Mouse (Mus musculus) intestine, embryonic 15.5 days (tissue): ENCODE results near the gene Adgra1. TPM values are rescaled to one million over a fixed set of nuclear protein-coding genes. Genes with fewer than 3 reads are reported as not detected.

Experiments used
- ATAC-seq: fragments of 200-750 bp; cut with Nextera tagmentation; 2 replicates; pipeline ENCODE4 v1.8.0; 2017; ENCODE audit warnings: moderate TSS enrichment, moderate library complexity
- H3K27ac ChIP-seq: fragments of 300-500 bp; sonication (generic); 2 replicates; pipeline ENCODE4 v1.5.1; 2015; ENCODE audit warnings: mild to moderate bottlenecking, inconsistent platforms
- H3K27me3 ChIP-seq: fragments of 300-500 bp; sonication (generic); replicated peaks from 2 replicates; pipeline ENCODE4 v1.6.1; 2015; ENCODE audit warnings: inconsistent platforms
- H3K36me3 ChIP-seq: fragments of 300-500 bp; sonication (generic); 2 replicates; pipeline ENCODE4 v1.6.1; 2015; ENCODE audit warnings: inconsistent platforms
- H3K4me1 ChIP-seq: fragments of 300-500 bp; sonication (generic); replicated peaks from 2 replicates; pipeline ENCODE4 v1.6.1; 2015; ENCODE audit warnings: inconsistent platforms
- H3K4me2 ChIP-seq: fragments of 300-500 bp; sonication (generic); replicated peaks from 2 replicates; pipeline ENCODE4 v1.6.1; 2015; ENCODE audit warnings: mild to moderate bottlenecking, inconsistent platforms
- H3K4me3 ChIP-seq: fragments of 300-500 bp; sonication (generic); replicated peaks from 2 replicates; pipeline ENCODE4 v1.5.1; 2015; ENCODE audit warnings: inconsistent platforms
- H3K9ac ChIP-seq: fragments of 300-500 bp; sonication (generic); 2 replicates; pipeline ENCODE4 v1.6.1; 2015; ENCODE audit warnings: inconsistent platforms
- H3K9me3 ChIP-seq: fragments of 300-500 bp; sonication (generic); 2 replicates; pipeline ENCODE4 v1.6.1; 2016; ENCODE audit warnings: inconsistent platforms
- WGBS: fragments of 180-500 bp; shearing (Covaris S2); methylation state at CpG from one replicate; pipeline ENCODE4 v1.1.7; 2015; 5-methylcytosine and 5-hydroxymethylcytosine counted together
- polyA plus RNA-seq: library from polyadenylated mRNA; unstranded; fragments of >200 nt; fragmentation: Nextera tagmentation; extraction: Ambion mirVana; gene quantifications from 2 replicates; pipeline ENCODE4 v1.2.1, GENCODE M21; 2015

Adgra1 gene
- polyA plus RNA-seq, 1 experiment from 2014 or later, result 0.96 TPM

DNA sequence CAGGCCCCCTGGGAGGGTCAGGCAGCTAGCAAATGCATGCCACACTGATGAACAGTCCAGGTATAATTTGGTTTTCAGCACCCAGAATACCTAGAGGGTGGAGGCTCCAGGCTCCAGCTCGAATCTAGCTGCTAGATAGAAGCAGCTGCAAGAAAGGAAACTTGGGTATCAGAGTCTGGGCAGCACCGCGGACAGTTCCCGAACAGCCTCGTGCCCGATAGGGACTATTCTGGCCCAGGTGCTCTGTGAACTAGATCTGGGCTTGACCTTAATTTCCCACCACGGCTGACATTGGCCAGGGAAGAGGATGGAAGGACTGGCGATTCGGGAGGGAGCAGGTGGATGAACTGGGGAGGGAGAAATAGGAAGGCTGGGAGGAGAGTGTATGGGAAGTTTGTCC, 6.3 kb upstream of the Adgra1 start:
- no peak overlapping the region for H3K4me2 ChIP-seq
- 0 out of 2 replicates have a peak, but pooled peaks cover 7% of the 10 kb centered on the region for H3K27me3 ChIP-seq
- 4% methylated on average over 9 of the region's 9 CpGs for WGBS
- ATAC-seq, result no peak
- H3K4me1 ChIP-seq, result no peaks in the 10 kb centered on the region
- H3K27ac ChIP-seq, result no peak overlapping the region
- no peaks in the 10 kb centered on the region for H3K9me3 ChIP-seq
- H3K9ac ChIP-seq, result no peak overlapping the region
- no peaks in the 10 kb centered on the region for H3K36me3 ChIP-seq
- H3K4me3 ChIP-seq, result no peak overlapping the region

DNA sequence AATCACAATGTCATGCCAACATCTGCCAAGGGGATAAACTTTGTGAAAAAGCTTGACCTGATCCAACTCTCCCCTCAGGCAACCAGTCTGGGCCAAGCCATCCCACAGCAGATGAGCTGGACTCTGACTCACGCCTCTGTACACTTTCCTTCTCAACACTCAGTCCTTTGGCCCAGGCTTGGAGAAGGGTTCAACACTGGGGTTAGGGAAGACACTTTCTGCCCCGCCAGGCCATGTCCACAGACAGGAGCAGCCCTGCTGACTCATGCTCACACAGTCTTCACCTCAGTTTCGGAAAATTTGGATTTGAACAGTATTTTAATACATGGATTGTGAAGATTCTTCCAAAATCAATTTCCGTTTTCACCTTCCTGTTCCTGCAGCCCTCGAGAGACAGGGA, 442 bp upstream of the Adgra1 start:
- Histone ChIP-seq H3K4me1 (peaks cover 4% of the 10 kb centered on the region; the same call in 1 of the 2 replicates), H3K36me3 (no peaks in the 10 kb centered on the region), H3K9ac (no peak overlapping the region), H3K9me3 (no peaks in the 10 kb centered on the region), H3K27ac (no peak overlapping the region), H3K4me2 (peak overlapping the region; percentile 45; the same call in 1 of the 2 replicates), H3K27me3 (peaks cover 30% of the 10 kb centered on the region), H3K4me3 (no peak overlapping the region)
- 37% methylated on average over 5 of the region's 5 CpGs for WGBS
- no peak for ATAC-seq

DNA sequence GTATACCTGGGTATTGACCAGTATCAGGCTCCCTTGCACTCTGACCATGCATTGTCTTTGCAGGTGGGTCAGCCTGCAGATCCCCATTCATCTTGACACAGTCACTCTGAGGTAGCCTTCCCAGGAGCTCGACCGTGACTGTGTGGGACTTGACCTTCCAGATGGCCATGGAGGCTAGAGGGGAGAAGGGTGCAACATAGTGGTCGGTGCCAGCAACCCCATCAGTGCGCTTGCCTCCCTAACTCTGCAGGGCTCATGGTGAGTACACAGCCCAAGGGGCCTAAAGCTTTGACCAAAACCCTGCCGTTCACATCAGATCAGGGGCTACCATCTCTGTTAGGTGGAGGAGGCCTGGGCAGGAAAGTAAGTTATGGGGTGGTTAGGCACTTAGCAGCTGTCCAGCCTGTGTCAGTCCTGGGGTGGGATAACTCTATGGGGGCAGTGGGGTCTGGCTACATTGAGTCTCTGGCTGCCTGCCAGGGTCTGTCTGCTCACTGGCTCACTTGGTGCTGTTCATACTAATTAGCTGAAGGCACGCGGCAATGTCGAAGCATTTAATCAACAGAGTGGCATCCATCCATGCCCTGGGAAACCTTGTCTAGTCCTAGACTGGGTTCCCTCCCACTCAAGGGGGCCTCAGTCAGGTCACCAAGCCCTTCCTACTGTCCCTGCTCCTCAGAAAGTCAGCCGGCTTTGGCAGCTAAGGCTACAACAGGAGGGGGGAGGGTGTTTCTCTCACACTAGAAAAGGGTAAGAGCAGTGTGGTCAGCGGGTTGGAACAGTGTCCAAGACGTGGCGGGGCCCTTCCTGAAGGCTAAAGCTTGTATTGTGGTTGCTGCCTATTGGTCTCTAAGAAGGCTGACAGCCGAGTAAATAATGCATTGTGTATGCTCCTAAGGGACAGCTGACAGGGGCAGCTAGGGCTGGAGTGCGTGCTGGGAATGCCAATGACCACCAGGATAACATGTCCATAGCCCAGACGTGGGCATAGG, 1.5 kb downstream of the Adgra1 start:
- no peak overlapping the region for H3K9ac ChIP-seq
- H3K4me2 ChIP-seq, result no peak overlapping the region
- peaks cover 4% of the 10 kb centered on the region; the same call in 1 of the 2 replicates for H3K4me1 ChIP-seq
- 64% methylated on average over 15 of the region's 15 CpGs for WGBS
- H3K36me3 ChIP-seq, result no peaks in the 10 kb centered on the region
- peaks cover 25% of the 10 kb centered on the region for H3K27me3 ChIP-seq
- no peaks in the 10 kb centered on the region for H3K9me3 ChIP-seq
- no peak overlapping the region for H3K27ac ChIP-seq
- H3K4me3 ChIP-seq, result no peak overlapping the region
- ATAC-seq, result no peak

DNA sequence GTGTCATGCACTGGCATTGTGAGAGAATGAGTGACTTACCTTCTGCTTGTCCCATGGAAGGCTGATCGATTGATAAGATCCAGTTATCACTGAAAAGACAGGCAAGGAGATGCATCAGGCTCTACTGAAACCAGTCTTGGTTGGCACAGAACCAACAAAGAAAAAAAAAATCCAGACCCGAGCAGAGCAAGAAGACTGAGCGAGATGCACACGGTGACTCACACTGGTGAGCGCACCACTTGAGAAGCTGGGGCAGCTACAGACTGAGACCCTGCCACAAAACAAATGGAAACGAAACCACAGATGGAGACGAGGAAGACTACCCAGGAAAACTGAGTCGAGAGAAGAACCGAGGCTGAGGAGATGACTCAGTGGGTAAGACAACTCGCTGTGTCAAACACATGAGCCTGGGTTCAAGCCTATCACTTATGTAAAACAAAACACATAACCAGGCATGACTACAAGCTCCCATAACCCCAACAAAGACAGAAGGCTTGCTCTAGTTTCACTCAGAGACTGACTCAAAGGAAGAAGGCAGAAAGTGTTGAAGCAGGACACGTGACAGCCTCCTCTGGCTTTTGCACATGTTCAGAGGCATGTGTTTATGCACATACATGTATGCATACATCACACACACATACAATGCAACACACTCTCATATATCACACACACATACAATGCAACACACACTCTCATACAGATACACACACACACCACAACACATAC, 6.6 kb downstream of the Adgra1 start:
- Histone ChIP-seq H3K27me3 (no peaks in the 10 kb centered on the region), H3K4me2 (no peak overlapping the region), H3K4me1 (no peaks in the 10 kb centered on the region), H3K9me3 (no peaks in the 10 kb centered on the region), H3K36me3 (no peaks in the 10 kb centered on the region), H3K4me3 (no peak overlapping the region), H3K27ac (no peak overlapping the region), H3K9ac (no peak overlapping the region)
- ATAC-seq, result no peak
- 77% methylated on average over 11 of the region's 11 CpGs for WGBS

DNA sequence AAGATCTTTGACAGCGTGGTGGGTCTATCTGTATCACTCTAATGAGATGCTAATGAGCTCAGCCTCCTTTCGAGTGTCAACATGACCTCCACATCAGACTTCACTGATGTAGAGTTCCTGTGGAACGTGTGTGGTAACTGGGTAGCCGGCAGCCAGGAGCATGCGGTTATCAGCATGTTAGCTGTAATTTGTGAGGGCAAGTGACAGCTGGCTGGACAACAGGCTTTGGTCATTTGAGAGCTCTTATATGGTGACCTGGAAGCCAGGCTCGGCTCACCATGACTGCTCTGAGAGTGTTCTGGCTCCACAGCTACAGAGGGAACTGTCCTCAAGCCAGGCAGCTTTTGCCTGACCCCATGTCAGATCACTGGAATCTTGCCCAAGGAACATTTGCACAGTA, 8.4 kb downstream of the Adgra1 start:
- H3K4me3 ChIP-seq, result no peak overlapping the region
- no peaks in the 10 kb centered on the region for H3K27me3 ChIP-seq
- no peaks in the 10 kb centered on the region for H3K9me3 ChIP-seq
- no peak for ATAC-seq
- 69% methylated on average over 6 of the region's 6 CpGs for WGBS
- no peaks in the 10 kb centered on the region for H3K36me3 ChIP-seq
- H3K9ac ChIP-seq, result no peak overlapping the region
- H3K4me1 ChIP-seq, result no peaks in the 10 kb centered on the region
- no peak overlapping the region for H3K27ac ChIP-seq
- no peak overlapping the region for H3K4me2 ChIP-seq

DNA sequence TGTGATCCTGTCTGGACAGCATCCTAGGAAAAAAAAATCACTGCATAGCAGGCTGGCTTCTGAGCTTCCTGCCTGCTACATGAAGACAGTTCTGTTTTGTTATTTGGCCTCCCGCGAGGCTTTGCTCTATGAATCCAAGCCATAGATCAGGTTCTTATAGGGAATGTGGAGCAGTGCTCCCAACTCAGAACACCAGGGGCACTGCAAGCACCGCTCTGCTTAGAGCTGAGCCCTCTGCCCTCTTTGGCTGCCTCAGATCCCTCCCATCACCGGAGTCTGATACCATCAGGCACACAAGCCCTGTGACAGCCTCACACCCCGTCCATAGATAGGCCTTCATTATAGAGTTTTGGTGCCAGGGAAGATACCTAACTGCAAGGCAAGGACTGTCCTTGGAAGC, 9.2 kb downstream of the Adgra1 start:
- Histone ChIP-seq H3K27ac (no peak overlapping the region), H3K9me3 (no peaks in the 10 kb centered on the region), H3K27me3 (no peaks in the 10 kb centered on the region), H3K4me2 (no peak overlapping the region), H3K9ac (no peak overlapping the region), H3K4me3 (no peak overlapping the region), H3K36me3 (no peaks in the 10 kb centered on the region), H3K4me1 (no peaks in the 10 kb centered on the region)
- 36% methylated on average over 5 of the region's 5 CpGs for WGBS
- ATAC-seq, result no peak

DNA sequence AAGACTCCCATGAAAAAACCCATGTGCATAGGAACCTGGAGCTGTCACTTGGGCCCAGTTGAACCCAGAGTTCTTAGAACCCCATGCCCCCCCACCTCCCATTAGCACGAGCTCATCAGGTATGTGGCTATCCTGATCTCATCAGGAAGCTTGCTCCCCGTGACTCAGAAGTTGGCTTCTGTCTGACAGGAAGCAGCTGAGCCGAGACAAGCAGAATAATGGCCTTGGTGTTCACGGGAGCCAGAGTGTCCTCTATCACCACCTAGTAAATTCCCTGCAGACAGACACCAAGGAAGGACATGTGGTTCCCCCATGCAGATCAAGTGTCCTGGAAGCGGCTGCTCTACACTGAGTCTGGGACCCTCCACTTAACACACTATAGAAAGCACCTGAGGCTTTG, 9.8 kb downstream of the Adgra1 start:
- Histone ChIP-seq H3K4me1 (no peaks in the 10 kb centered on the region), H3K4me3 (no peak overlapping the region), H3K27ac (no peak overlapping the region), H3K9ac (no peak overlapping the region), H3K4me2 (no peak overlapping the region), H3K9me3 (no peaks in the 10 kb centered on the region), H3K36me3 (no peaks in the 10 kb centered on the region), H3K27me3 (no peaks in the 10 kb centered on the region)
- no peak for ATAC-seq
- 31% methylated on average over 5 of the region's 5 CpGs for WGBS

DNA sequence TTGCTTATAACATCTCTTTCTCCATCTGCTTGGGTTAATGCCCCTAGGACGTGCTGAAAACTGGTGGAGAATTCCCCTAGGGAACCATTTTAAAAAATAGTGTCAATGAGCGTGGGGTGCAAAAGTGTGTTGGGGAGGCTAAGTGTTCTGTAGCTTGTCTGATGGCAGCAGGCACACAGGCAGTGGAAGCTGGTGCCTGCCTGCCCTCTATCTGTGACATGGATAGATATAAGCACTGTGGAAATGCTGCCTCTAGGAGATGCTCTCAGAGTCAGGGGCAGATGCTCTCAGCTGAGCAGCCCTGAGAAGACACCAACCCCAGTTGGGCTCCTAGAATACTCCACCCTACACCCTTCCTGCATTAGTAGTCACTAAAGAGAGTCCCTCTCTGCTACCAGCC, 11.1 kb downstream of the Adgra1 start:
- 78% methylated on average over 2 of the region's 2 CpGs for WGBS
- H3K27me3 ChIP-seq, result no peaks in the 10 kb centered on the region
- no peaks in the 10 kb centered on the region for H3K36me3 ChIP-seq
- H3K9me3 ChIP-seq, result no peaks in the 10 kb centered on the region
- no peak overlapping the region for H3K9ac ChIP-seq
- H3K27ac ChIP-seq, result no peak overlapping the region
- no peak overlapping the region for H3K4me3 ChIP-seq
- no peak overlapping the region for H3K4me2 ChIP-seq
- no peak for ATAC-seq
- no peaks in the 10 kb centered on the region for H3K4me1 ChIP-seq

DNA sequence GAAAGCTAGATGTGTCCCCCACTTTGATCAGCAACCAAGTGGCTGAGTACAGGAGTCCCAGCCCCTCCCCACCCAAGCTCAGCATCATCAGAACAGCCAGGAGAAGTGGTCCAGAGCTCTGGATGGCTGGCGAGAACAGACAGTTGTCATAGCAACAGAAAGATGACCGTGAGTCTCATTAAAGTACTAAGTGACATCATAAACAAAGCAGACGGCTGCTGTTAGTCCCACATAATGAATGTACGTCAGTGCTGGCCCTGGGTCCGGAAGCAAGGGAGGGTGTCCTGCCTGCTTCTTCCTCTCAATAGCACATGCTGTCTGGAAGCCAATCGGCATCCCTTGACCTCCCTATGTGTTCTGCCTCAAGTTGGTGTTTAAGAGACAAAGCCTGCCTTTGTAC, 16.2 kb downstream of the Adgra1 start:
- ATAC-seq, result peak; percentile 20; the same call in 1 of the 2 replicates
- no peaks in the 10 kb centered on the region for H3K9me3 ChIP-seq
- H3K36me3 ChIP-seq, result no peaks in the 10 kb centered on the region
- no peak overlapping the region for H3K4me3 ChIP-seq
- WGBS, result 32% methylated on average over 6 of the region's 6 CpGs
- H3K4me2 ChIP-seq, result no peak overlapping the region
- no peaks in the 10 kb centered on the region for H3K4me1 ChIP-seq
- H3K27ac ChIP-seq, result no peak overlapping the region
- no peak overlapping the region for H3K9ac ChIP-seq
- no peaks in the 10 kb centered on the region for H3K27me3 ChIP-seq

DNA sequence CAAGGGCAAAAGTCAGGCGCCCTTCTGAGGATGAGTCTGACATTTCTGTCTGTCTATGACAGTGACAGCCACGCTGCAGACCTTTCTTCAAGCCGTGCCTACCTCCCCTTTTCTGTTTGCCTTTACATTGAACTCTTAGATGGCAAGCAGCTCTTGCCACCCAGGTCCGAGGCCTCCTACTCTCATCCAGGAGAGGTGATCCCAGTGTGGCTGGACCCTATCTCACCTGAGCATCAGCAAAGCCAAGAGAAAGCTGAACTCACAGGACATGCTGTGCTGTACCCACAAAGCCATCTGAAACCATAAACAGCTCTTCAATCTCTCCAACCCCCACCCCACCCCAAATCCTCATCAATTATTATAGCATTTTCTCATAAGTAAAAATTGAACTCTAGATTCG, 16.7 kb downstream of the Adgra1 start:
- 60% methylated on average over 5 of the region's 5 CpGs for WGBS

DNA sequence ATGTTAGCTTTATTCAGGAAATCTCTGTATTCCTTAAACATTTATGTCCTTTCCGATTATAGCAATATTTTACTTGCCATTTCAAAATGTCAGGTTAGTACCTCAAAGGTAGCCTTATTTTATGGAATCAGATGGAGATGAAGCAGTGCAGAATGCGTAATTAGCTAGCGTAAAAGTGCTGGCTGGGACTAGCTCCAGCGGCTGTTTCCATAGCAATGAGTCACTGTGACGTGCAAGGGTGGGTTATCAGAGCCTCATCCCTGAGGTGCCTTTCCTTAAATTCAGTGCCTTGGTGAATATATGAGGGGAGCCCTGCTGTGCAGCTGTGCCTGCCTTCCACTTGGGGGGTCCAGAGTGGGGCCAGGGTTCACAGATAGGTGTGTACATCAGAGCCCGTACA, 17.1 kb downstream of the Adgra1 start:
- no peaks in the 10 kb centered on the region for H3K4me1 ChIP-seq
- no peak for ATAC-seq
- WGBS, result 66% methylated on average over 6 of the region's 6 CpGs
- H3K4me2 ChIP-seq, result no peak overlapping the region
- H3K9ac ChIP-seq, result no peak overlapping the region
- H3K4me3 ChIP-seq, result no peak overlapping the region
- H3K27me3 ChIP-seq, result no peaks in the 10 kb centered on the region
- no peaks in the 10 kb centered on the region for H3K9me3 ChIP-seq
- H3K36me3 ChIP-seq, result no peaks in the 10 kb centered on the region
- H3K27ac ChIP-seq, result no peak overlapping the region

More for the DNA sequence above, 16.7 kb downstream of the Adgra1 start:
- no peak overlapping the region for H3K27ac ChIP-seq
- H3K9me3 ChIP-seq, result no peaks in the 10 kb centered on the region
- no peak overlapping the region for H3K9ac ChIP-seq
- H3K4me2 ChIP-seq, result no peak overlapping the region
- H3K36me3 ChIP-seq, result no peaks in the 10 kb centered on the region
- H3K4me3 ChIP-seq, result no peak overlapping the region
- no peaks in the 10 kb centered on the region for H3K27me3 ChIP-seq
- no peak for ATAC-seq
- H3K4me1 ChIP-seq, result no peaks in the 10 kb centered on the region

DNA sequence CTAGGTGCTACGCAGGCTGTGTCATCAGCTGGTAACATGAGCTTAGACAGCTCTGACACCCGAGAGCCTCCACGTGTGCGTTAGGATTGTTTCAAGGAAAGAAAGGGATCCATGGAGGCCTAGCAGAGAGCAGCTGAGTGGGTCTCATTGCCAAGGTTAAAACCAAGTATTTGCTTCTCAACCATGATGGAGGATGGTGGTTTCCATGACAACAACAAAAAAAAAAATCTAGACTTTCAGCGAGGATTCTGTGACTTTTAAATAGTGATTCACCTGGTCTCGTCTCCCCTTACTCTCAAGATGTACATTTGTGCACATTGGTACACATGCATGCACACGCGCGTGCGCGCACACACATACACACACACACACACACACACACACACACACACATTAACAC, 21.3 kb downstream of the Adgra1 start:
- no peaks in the 10 kb centered on the region for H3K36me3 ChIP-seq
- no peaks in the 10 kb centered on the region for H3K27me3 ChIP-seq
- H3K4me1 ChIP-seq, result no peaks in the 10 kb centered on the region
- no peak overlapping the region for H3K9ac ChIP-seq
- no peak for ATAC-seq
- H3K9me3 ChIP-seq, result no peaks in the 10 kb centered on the region
- WGBS, result 82% methylated on average over 11 of the region's 11 CpGs
- no peak overlapping the region for H3K27ac ChIP-seq
- no peak overlapping the region for H3K4me3 ChIP-seq
- H3K4me2 ChIP-seq, result no peak overlapping the region
